8 mouse cellular contexts compared by ENCODE assay signal in genomic region chr5:144207478-144207877, GRCm38 (mm10). TPM values are rescaled to one million over a fixed set of nuclear protein-coding genes. Genes with fewer than 3 reads are reported as not detected.
DNase-seq lines count a peak whose midpoint lies in the region; ATAC-seq lines count a peak whose summit lies in the region.

No protein-coding gene starts in this region.

- no peak for ATAC-seq in hindbrain, embryonic 16.5 days
- ATAC-seq in megakaryocyte-erythroid progenitor cell, adult 5-6 weeks (replicated peaks; ENCODE audit: low FRiP score, low TSS enrichment, poor library complexity, severe bottlenecking), result no peak; the same call in 1 of the 2 replicates

- DNase-seq in hindbrain, embryonic 10.5 days (ENCODE audit: low spot score), result peak; percentile 46
- DNase-seq in A20 (ENCODE audit: low read depth, low spot score) (peak; percentile 33), MN1 (ENCODE audit: low spot score) (peak; percentile 63)
- DNase-seq in embryo, embryonic 9.5 days (ENCODE audit: extremely low spot score), result peak; percentile 41
- DNase-seq in kidney, postnatal 10 days, result peak; percentile 72
- DNase-seq in lung, postnatal 36 days, result peak; percentile 64

- H3K4me3 ChIP-seq in hindbrain, embryonic 10.5 days, result no peak overlapping the region
- no peak overlapping the region for H3K4me3 ChIP-seq in hindbrain, embryonic 16.5 days (ENCODE audit: low read length)

- H3K9me3 ChIP-seq in hindbrain, embryonic 10.5 days, result peaks cover 3% of the 10 kb centered on the region; the same call in 1 of the 2 replicates
- H3K9me3 ChIP-seq in hindbrain, embryonic 16.5 days (ENCODE audit: control insufficient read depth, low read length), result no peaks in the 10 kb centered on the region

- no peaks in the 10 kb centered on the region for H3K4me1 ChIP-seq in hindbrain, embryonic 10.5 days (replicated peaks)
- H3K4me1 ChIP-seq in hindbrain, embryonic 16.5 days (ENCODE audit: control insufficient read depth, insufficient read depth, low read depth, low read length), result no peaks in the 10 kb centered on the region

- H3K4me2 ChIP-seq in hindbrain, embryonic 16.5 days (ENCODE audit: low read length), result no peak overlapping the region

- 53% methylated on average over 11 of the region's 11 CpGs for WGBS in hindbrain, embryonic 10.5 days
- 52% methylated on average over 11 of the region's 11 CpGs for WGBS in hindbrain, embryonic 16.5 days

- no peak overlapping the region for H3K27ac ChIP-seq in hindbrain, embryonic 10.5 days
- no peak overlapping the region for H3K27ac ChIP-seq in hindbrain, embryonic 16.5 days (ENCODE audit: low read depth, low read length)

- H3K27me3 ChIP-seq in hindbrain, embryonic 10.5 days (ENCODE audit: insufficient read depth, poor library complexity, severe bottlenecking), result no peaks in the 10 kb centered on the region
- no peaks in the 10 kb centered on the region for H3K27me3 ChIP-seq in hindbrain, embryonic 16.5 days (replicated peaks; ENCODE audit: control insufficient read depth, insufficient read depth, low read length)

- peaks cover 90% of the 10 kb centered on the region for H3K36me3 ChIP-seq in hindbrain, embryonic 10.5 days
- H3K36me3 ChIP-seq in hindbrain, embryonic 16.5 days (ENCODE audit: control insufficient read depth, insufficient read depth, low read length), result peaks cover 46% of the 10 kb centered on the region

- H3K9ac ChIP-seq in hindbrain, embryonic 16.5 days (ENCODE audit: low read depth, low read length), result no peak overlapping the region

RNA-seq across cellular contexts. Expression of gene Tecpr1, which starts 15.9 kb away (rescaled TPM):
- polyA plus RNA-seq in hindbrain, embryonic 10.5 days (2016; fragmentation: Nextera tagmentation; extraction: Ambion mirVana), result 23.4 and 24.7 TPM in 2 replicates
- polyA plus RNA-seq in hindbrain, embryonic 16.5 days (2015; fragmentation: Nextera tagmentation; extraction: Ambion mirVana), result 41.8 and 45.8 TPM in 2 replicates
- 3.8 and 9.4 TPM in 2 replicates for total RNA-seq in megakaryocyte-erythroid progenitor cell, adult 5-6 weeks (2014; fragmentation: Nextera tagmentation)
- total RNA-seq in megakaryocyte-erythroid progenitor cell, adult 5-6 weeks (2017), result 1.7 and 5.1 TPM in 2 replicates

RNA-seq across cellular contexts. Expression of gene Bhlha15, which starts 17.4 kb away (rescaled TPM):
- 0.09 and 0.45 TPM in 2 replicates for polyA plus RNA-seq in hindbrain, embryonic 10.5 days (2016; fragmentation: Nextera tagmentation; extraction: Ambion mirVana)
- polyA plus RNA-seq in hindbrain, embryonic 16.5 days (2015; fragmentation: Nextera tagmentation; extraction: Ambion mirVana), result 0.07 and 0.09 TPM in 2 replicates
- total RNA-seq in megakaryocyte-erythroid progenitor cell, adult 5-6 weeks (2014; fragmentation: Nextera tagmentation), result not detected in 2 replicates
- total RNA-seq in megakaryocyte-erythroid progenitor cell, adult 5-6 weeks (2017), result 0.05 TPM in 1 of 2 replicates, not detected in the other

RNA-seq across cellular contexts. Expression of gene Bri3, which starts 36.8 kb away (rescaled TPM):
- 115 and 157 TPM in 2 replicates for polyA plus RNA-seq in hindbrain, embryonic 10.5 days (2016; fragmentation: Nextera tagmentation; extraction: Ambion mirVana)
- polyA plus RNA-seq in hindbrain, embryonic 16.5 days (2015; fragmentation: Nextera tagmentation; extraction: Ambion mirVana), result 80.7 and 90.7 TPM in 2 replicates
- 29.3 and 44.6 TPM in 2 replicates for total RNA-seq in megakaryocyte-erythroid progenitor cell, adult 5-6 weeks (2014; fragmentation: Nextera tagmentation)
- 11.2 and 17.9 TPM in 2 replicates for total RNA-seq in megakaryocyte-erythroid progenitor cell, adult 5-6 weeks (2017)
